Mouse (Mus musculus) CH12.LX (cell line): Measurements from ENCODE around the gene Hyou1. TPM values are rescaled to one million over a fixed set of nuclear protein-coding genes. Genes with fewer than 3 reads are reported as not detected.

Experiments
- DNase-seq: peaks from one replicate; pipeline ENCODE4 v3.0.0-alpha.2; 2013; ENCODE audit errors: extremely low read depth
- H3K27ac ChIP-seq: 2 replicates; pipeline ENCODE4 v1.5.1; 2012; ENCODE audit warnings: low read depth, mild to moderate bottlenecking, control low read depth, moderate library complexity; ENCODE audit not compliant: insufficient read depth
- H3K27me3 ChIP-seq: replicated peaks from 2 replicates; pipeline ENCODE3; 2012; ENCODE audit warnings: inconsistent platforms
- H3K36me3 ChIP-seq, 2 experiments: replicated peaks in 1 of 2; 2 replicates each; pipeline versions ENCODE3 to v1.6.1; 2012; ENCODE audit warnings: inconsistent platforms in 1 of 2, low read length in 1 of 2, mild to moderate bottlenecking in 1 of 2, mixed read lengths in 1 of 2, moderate library complexity in 1 of 2; ENCODE audit not compliant: control insufficient read depth in 1 of 2, insufficient read depth in 1 of 2
- H3K4me1 ChIP-seq, 2 experiments: 2 replicates each; pipeline ENCODE4 v1.6.1; 2012; ENCODE audit warnings: inconsistent platforms in 1 of 2, moderate library complexity in 1 of 2; ENCODE audit not compliant: insufficient read depth in 2 of 2, control insufficient read depth in 1 of 2
- H3K4me2 ChIP-seq: 2 replicates; pipeline ENCODE4 v1.6.1; 2012; ENCODE audit warnings: low read depth, mild to moderate bottlenecking, control low read depth; ENCODE audit not compliant: poor library complexity, insufficient read depth, severe bottlenecking
- H3K4me3 ChIP-seq, 3 experiments: fragments of 150-350 bp in 1 of 3; sonication (generic) in 1 of 3; replicated peaks in 1 of 3; 2 replicates each; pipeline versions ENCODE3 to v1.5.1; 2011 to 2012; ENCODE audit warnings: low read depth in 2 of 3, low read length in 2 of 3, mild to moderate bottlenecking in 2 of 3, moderate library complexity in 2 of 3, control low read depth in 1 of 3, improper control_type of control experiment in 1 of 3, inconsistent platforms in 1 of 3, mixed read lengths in 1 of 3; ENCODE audit not compliant: poor library complexity in 1 of 3
- H3K79me2 ChIP-seq: replicated peaks from 2 replicates; pipeline ENCODE4 v1.6.1; 2012; ENCODE audit warnings: mild to moderate bottlenecking, moderate library complexity; ENCODE audit not compliant: control insufficient read depth, poor library complexity, insufficient read depth, severe bottlenecking; ENCODE audit errors: extremely low read depth
- H3K9ac ChIP-seq: 2 replicates; pipeline ENCODE4 v1.6.1; 2012; ENCODE audit warnings: low read depth, mild to moderate bottlenecking, control low read depth, moderate library complexity; ENCODE audit not compliant: insufficient read depth
- H3K9me3 ChIP-seq: replicated peaks from 2 replicates; pipeline ENCODE3; 2012; ENCODE audit warnings: low read length, inconsistent platforms, mixed read lengths
- BHLHE40 ChIP-seq: IDR thresholded peaks from 2 replicates; pipeline ENCODE4 v1.6.1; 2011; ENCODE audit warnings: mild to moderate bottlenecking, low read depth, low read length, improper control_type of control experiment
- CHD1 ChIP-seq: IDR thresholded peaks from 2 replicates; pipeline ENCODE4 v1.6.1; 2012; ENCODE audit warnings: low read depth, low read length, improper control_type of control experiment, inconsistent platforms
- CTCF ChIP-seq, 2 experiments: IDR thresholded peaks in 1 of 2; conservative IDR thresholded peaks in 1 of 2; 2 replicates each; pipeline ENCODE4 v1.5.1; 2011 to 2012; ENCODE audit warnings: low read depth in 2 of 2, low read length in 2 of 2, improper control_type of control experiment in 1 of 2, inconsistent platforms in 1 of 2, mild to moderate bottlenecking in 1 of 2, moderate library complexity in 1 of 2
- E2F4 ChIP-seq: IDR thresholded peaks from 2 replicates; pipeline ENCODE4 v1.6.1; 2011; ENCODE audit warnings: low read depth, low read length, improper control_type of control experiment; ENCODE audit not compliant: insufficient replicate concordance
- ELF1 ChIP-seq: IDR thresholded peaks from 2 replicates; pipeline ENCODE4 v1.6.1; 2014; ENCODE audit warnings: low read depth, mild to moderate bottlenecking, inconsistent platforms, low read length, improper control_type of control experiment
- EP300 ChIP-seq: IDR thresholded peaks from 2 replicates; pipeline ENCODE4 v1.6.1; 2011; ENCODE audit warnings: low read length, improper control_type of control experiment
- GABPA ChIP-seq: IDR thresholded peaks from 2 replicates; pipeline ENCODE4 v1.6.1; 2012; ENCODE audit warnings: low read depth, low read length, improper control_type of control experiment, inconsistent platforms; ENCODE audit not compliant: insufficient replicate concordance
- HCFC1 ChIP-seq: IDR thresholded peaks from 2 replicates; pipeline ENCODE4 v1.6.1; 2012; ENCODE audit warnings: low read depth, mild to moderate bottlenecking, inconsistent platforms, low read length, improper control_type of control experiment
- IRF4 ChIP-seq: IDR thresholded peaks from 2 replicates; pipeline ENCODE4 v1.6.1; 2014; ENCODE audit warnings: low read depth, mild to moderate bottlenecking, inconsistent platforms, low read length, improper control_type of control experiment
- JUND ChIP-seq: conservative IDR thresholded peaks from 2 replicates; pipeline ENCODE4 v1.6.1; 2011; ENCODE audit warnings: low read depth, low read length, improper control_type of control experiment
- MYC ChIP-seq: IDR thresholded peaks from 2 replicates; pipeline ENCODE4 v1.6.1; 2011; ENCODE audit warnings: low read depth, mild to moderate bottlenecking, improper control_type of control experiment, low read length
- NELFE ChIP-seq: IDR thresholded peaks from 2 replicates; pipeline ENCODE4 v1.6.1; 2011; ENCODE audit warnings: low read depth, low read length, improper control_type of control experiment
- POLR2AphosphoS2 ChIP-seq: IDR thresholded peaks from 2 replicates; pipeline ENCODE4 v1.6.1; 2011; ENCODE audit warnings: low read depth, low read length, improper control_type of control experiment
- RAD21 ChIP-seq: IDR thresholded peaks from 2 replicates; pipeline ENCODE4 v1.6.1; 2011; ENCODE audit warnings: low read depth, mild to moderate bottlenecking, low read length, improper control_type of control experiment, moderate library complexity
- RCOR1 ChIP-seq: conservative IDR thresholded peaks from 2 replicates; pipeline ENCODE4 v1.6.1; 2012; ENCODE audit warnings: low read depth, mild to moderate bottlenecking, inconsistent platforms, low read length, improper control_type of control experiment
- SMC3 ChIP-seq: IDR thresholded peaks from 2 replicates; pipeline ENCODE4 v1.6.1; 2011; ENCODE audit warnings: low read depth, low read length, improper control_type of control experiment
- TBP ChIP-seq: conservative IDR thresholded peaks from 2 replicates; pipeline ENCODE4 v1.6.1; 2011; ENCODE audit warnings: low read depth, low read length, improper control_type of control experiment
- TCF12 ChIP-seq: IDR thresholded peaks from 2 replicates; pipeline ENCODE4 v1.6.1; 2014; ENCODE audit warnings: low read depth, mild to moderate bottlenecking, inconsistent platforms, low read length, improper control_type of control experiment
- UBTF ChIP-seq: IDR thresholded peaks from 2 replicates; pipeline ENCODE4 v1.6.1; 2012; ENCODE audit warnings: low read depth, mild to moderate bottlenecking, inconsistent platforms, low read length, improper control_type of control experiment, moderate library complexity
- ZC3H11A ChIP-seq: IDR thresholded peaks from 2 replicates; pipeline ENCODE4 v1.6.1; 2012; ENCODE audit warnings: low read depth, mild to moderate bottlenecking, inconsistent platforms, low read length, improper control_type of control experiment
- ZKSCAN1 ChIP-seq: IDR thresholded peaks from 2 replicates; pipeline ENCODE4 v1.6.1; 2012; ENCODE audit warnings: low read depth, inconsistent platforms, low read length, improper control_type of control experiment, borderline replicate concordance
- ZMIZ1 ChIP-seq: IDR thresholded peaks from 2 replicates; pipeline ENCODE4 v1.6.1; 2012; ENCODE audit warnings: low read depth, mild to moderate bottlenecking, inconsistent platforms, low read length, improper control_type of control experiment
- ZNF384 ChIP-seq: IDR thresholded peaks from 2 replicates; pipeline ENCODE4 v1.6.1; 2012; ENCODE audit warnings: low read depth, low read length, improper control_type of control experiment, inconsistent platforms
- dilution Hi-C: fragments of 300-500 bp; cut with MboI; formaldehyde crosslinking; loops from 2 replicates; pipeline ENCODE4 v1.14.3; 2020; ENCODE audit warnings: low sequenced_read_pairs; ENCODE audit not compliant: extremely low pct_unique_long_range_greater_than_20kb, extremely low pct_ligation_motif_present
- in situ Hi-C: fragments of 300-500 bp; cut with MboI; formaldehyde crosslinking; loops from 3 replicates; pipeline ENCODE4 v1.14.3; 2019; ENCODE audit warnings: low sequenced_read_pairs, low pct_ligation_motif_present, low pct_unique_long_range_greater_than_20kb, mixed read lengths
- polyA plus RNA-seq: library from polyadenylated mRNA; unstranded; fragments of >175 nt; gene quantifications from 2 replicates; pipeline ENCODE4 v1.2.1, GENCODE M21; 2012; ENCODE audit warnings: low read depth; ENCODE audit not compliant: insufficient read length
- total RNA-seq, 2 experiments: library from RNA; depleted of rRNA; stranded (reverse); fragments of 300-350 nt in 1 of 2; fragments of >200 nt in 1 of 2; gene quantifications; 2 replicates each; pipeline ENCODE4 v1.2.3; 2012 to 2014

Gene Hyou1
- total and polyA plus RNA-seq, 3 experiments: 32.6 to 89.9 (median 88.7) TPM

GRCm38 (mm10) chr9:44353142-44353541 is 26.1 kb upstream of the Hyou1 start:
- in situ Hi-C loops (no loop called here), dilution Hi-C loops (no loop called here)
- Histone ChIP-seq H3K4me1 (no peaks in the 10 kb centered on the region), H3K9me3 (peaks cover 3% of the 10 kb centered on the region), H3K36me3 (peaks cover 86 to 90% of the 10 kb centered on the region in 2 experiments), H3K4me2 (no peak overlapping the region), H3K27me3 (no peaks in the 10 kb centered on the region), H3K27ac (no peak overlapping the region), H3K79me2 (no peaks in the 10 kb centered on the region), H3K9ac (no peak overlapping the region), H3K4me3 (no peak overlapping the region)
- no peak for DNase-seq
- TF ChIP-seq CTCF (conservative IDR thresholded peaks at IDR 0.05 in 1 of 2, IDR thresholded peaks at IDR 0.05 in 1 of 2; ENCODE audit: low read depth in 2 of 2, low read length in 2 of 2): no peak
- no peak for TF ChIP-seq ZMIZ1
- TF ChIP-seq MYC: no peak
- TF ChIP-seq POLR2AphosphoS2: no peak
- TF ChIP-seq, all 38 proteins: peak for 0

GRCm38 (mm10) chr9:44357207-44357606 is 22.1 kb upstream of the Hyou1 start:
- H3K4me3 ChIP-seq: no peak overlapping the region
- H3K9me3 ChIP-seq: no peaks in the 10 kb centered on the region
- H3K27me3 ChIP-seq: no peaks in the 10 kb centered on the region
- peaks cover 65 to 74% of the 10 kb centered on the region in 2 experiments for H3K36me3 ChIP-seq
- H3K4me2 ChIP-seq: no peak overlapping the region
- H3K27ac ChIP-seq: no peak overlapping the region
- no peak overlapping the region for H3K9ac ChIP-seq
- TF ChIP-seq TCF12 (0 out of 2 replicates have a peak, but pooled peaks have one; percentile 7), ZC3H11A (peak; percentile 21; the same call in 1 of the 2 replicates), BHLHE40 (no peak), CTCF (conservative IDR thresholded peaks at IDR 0.05 in 1 of 2, IDR thresholded peaks at IDR 0.05 in 1 of 2; ENCODE audit: low read depth in 2 of 2, low read length in 2 of 2) (peak in 1 of 2 experiments; percentile 77; a peak in 2 of 4 replicates), JUND (0 out of 2 replicates have a peak, but pooled peaks have one; percentile 7), RAD21 (peak; percentile 75), RCOR1 (no peak), SMC3 (peak; percentile 65)
- in situ Hi-C loops (no loop called here), dilution Hi-C loops (no loop called here)
- peaks cover 0 to 13% of the 10 kb centered on the region in 2 experiments; a peak in 2 of 4 replicates for H3K4me1 ChIP-seq
- H3K79me2 ChIP-seq: peaks cover 9% of the 10 kb centered on the region
- peak; percentile 52 for DNase-seq

GRCm38 (mm10) chr9:44361190-44361917 is 17.9 kb upstream of the Hyou1 start, which contains the start of gene Vps11:
Gene Vps11, minus strand, starts transcription at chr9:44361670.
- no peaks in the 10 kb centered on the region for H3K27me3 ChIP-seq
- DNase-seq: peak; percentile 98
- H3K36me3 ChIP-seq: peaks cover 24 to 32% of the 10 kb centered on the region in 2 experiments
- H3K4me2 ChIP-seq: peak within 1 kb of the TSS; percentile 52
- dilution Hi-C loops: no loop called here
- H3K9me3 ChIP-seq: peaks cover 2% of the 10 kb centered on the region
- H3K27ac ChIP-seq: peak within 1 kb of the TSS; percentile 24; the same call in 1 of the 2 replicates
- peaks cover 0 to 13% of the 10 kb centered on the region in 2 experiments; a peak in 2 of 4 replicates for H3K4me1 ChIP-seq
- H3K9ac ChIP-seq: peak within 1 kb of the TSS; percentile 71
- in situ Hi-C loops: no loop called here
- H3K4me3 ChIP-seq: peak within 1 kb of the TSS; percentile 73 to 98 (median 89)
- peaks cover 9% of the 10 kb centered on the region for H3K79me2 ChIP-seq
- TF ChIP-seq E2F4: peak; percentile 43; the same call in 1 of the 2 replicates
- TF ChIP-seq ELF1: peak; percentile 89
- peak in 1 of 2 experiments; percentile 38; a peak in 1 of 4 replicates for TF ChIP-seq CTCF (conservative IDR thresholded peaks at IDR 0.05 in 1 of 2, IDR thresholded peaks at IDR 0.05 in 1 of 2; ENCODE audit: low read depth in 2 of 2, low read length in 2 of 2)
- TF ChIP-seq NELFE: peak; percentile 85
- no peak for TF ChIP-seq RAD21
- TF ChIP-seq IRF4: peak; percentile 74
- TF ChIP-seq GABPA: no peak; the same call in 1 of the 2 replicates
- no peak for TF ChIP-seq ZNF384
- TF ChIP-seq CHD1: no peak
- no peak for TF ChIP-seq ZKSCAN1
- TF ChIP-seq HCFC1: peak; percentile 89
- TF ChIP-seq EP300: no peak
- TF ChIP-seq RCOR1: 0 out of 2 replicates have a peak, but pooled peaks have one; percentile 50
- no peak for TF ChIP-seq UBTF
- TF ChIP-seq TBP: peak; percentile 68; the same call in 1 of the 2 replicates
